Mouse (Mus musculus) left cerebral cortex, adult 18-20 months (tissue): ENCODE results near the gene Glra1. TPM values are rescaled to one million over a fixed set of nuclear protein-coding genes. Genes with fewer than 3 reads are reported as not detected.

ENCODE experiments used
- microRNA-seq, 2 experiments: library from miRNA; unstranded; fragments of <30 nt; microRNA quantifications; one replicate each; pipeline ENCODE4 v1.2.0; 2021
- total RNA-seq, 2 experiments: library from RNA; stranded (reverse); gene quantifications; 2 replicates each; pipeline ENCODE4 v1.2.3; 2021

Glra1 gene
- total RNA-seq, 2 experiments from 2014 or later = 1.3 to 1.8 TPM

Small RNA genes lying within 50 kb of the gene (microRNA-seq; reads per million reads assigned to microRNA genes)
- gene Mir7652 = 0 reads per million in 2 experiments

Other genes with a start within 250 kb of the Glra1 start
- gene Sparc, start 185.0 kb downstream of the Glra1 start, total RNA-seq = 100 to 1,000 TPM; 174 to 202 TPM
- gene Atox1, start 147.0 kb downstream of the Glra1 start, total RNA-seq = 100 to 1,000 TPM in 1 of 2 experiments, 10 to 100 TPM in 1; 84.3 to 103 TPM
- gene G3bp1, start 138.5 kb downstream of the Glra1 start, total RNA-seq = 10 to 100 TPM; 34.4 to 35.7 TPM